Mouse (Mus musculus) cerebellum, adult (tissue): Measurements from ENCODE around the gene Taf15.
"Not testable (repeated sequence)": the region's sequence is repeated elsewhere in the genome, so short reads cannot be mapped to it uniquely, and the experiment has no call there.

ENCODE experiments used
- ATAC-seq: cut with Nextera tagmentation; 2 replicates; pipeline ENCODE4 v1.9.2; 2017; ENCODE audit warnings: mild to moderate bottlenecking, moderate library complexity, mixed read lengths; ENCODE audit not compliant: insufficient number of reproducible peaks, low FRiP score, low TSS enrichment

The Taf15 gene

DNA sequence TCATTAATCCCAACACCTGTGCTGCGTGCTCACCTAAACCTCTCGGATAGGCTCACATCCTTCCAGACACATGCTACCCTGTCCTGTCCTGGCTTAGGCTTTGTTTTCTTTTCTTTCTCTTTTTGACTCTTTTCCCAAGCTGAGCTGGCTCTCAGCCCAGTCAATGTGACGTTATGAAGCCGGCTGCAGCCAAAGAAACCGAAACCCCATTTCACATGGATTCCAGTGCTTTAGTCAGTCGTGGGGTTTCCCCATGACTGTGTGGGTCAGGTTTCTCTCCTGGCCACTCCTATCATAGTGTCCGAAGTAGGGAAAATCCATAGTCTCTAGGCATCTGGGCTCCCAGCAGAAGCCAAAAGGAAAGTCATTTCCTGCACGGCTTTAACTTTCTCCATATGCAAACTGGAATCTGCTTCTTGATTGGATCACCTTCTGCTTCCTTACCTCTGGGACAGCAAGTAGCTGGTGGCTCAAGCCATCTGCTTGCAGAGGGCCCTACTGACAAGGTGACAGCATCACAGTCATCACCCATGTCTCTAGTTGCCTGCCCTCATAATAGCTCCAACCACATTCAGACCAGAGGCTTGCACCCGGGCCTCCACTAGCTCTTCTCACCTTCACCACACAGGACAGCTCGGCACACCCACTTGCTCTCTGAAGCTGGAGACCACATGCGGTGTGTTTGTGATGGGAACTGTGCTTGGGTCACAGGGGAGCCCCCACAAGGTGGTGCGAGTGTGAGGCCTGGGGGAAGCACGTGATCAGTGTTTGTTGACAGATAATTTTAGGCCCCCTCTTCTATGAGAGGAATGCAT, 61.9 kb downstream of the Taf15 start:
- no peak for ATAC-seq

- ATAC-seq = no peak
Measured at GRCm38 (mm10) chr11:83536831-83537230, 63.9 kb downstream of the Taf15 start.

GRCm38 (mm10) chr11:83538705-83539314, 65.9 kb downstream of the Taf15 start:
- ATAC-seq = no peak

GRCm38 (mm10) chr11:83540931-83541330, 68.0 kb downstream of the Taf15 start:
- ATAC-seq = no peak

DNA sequence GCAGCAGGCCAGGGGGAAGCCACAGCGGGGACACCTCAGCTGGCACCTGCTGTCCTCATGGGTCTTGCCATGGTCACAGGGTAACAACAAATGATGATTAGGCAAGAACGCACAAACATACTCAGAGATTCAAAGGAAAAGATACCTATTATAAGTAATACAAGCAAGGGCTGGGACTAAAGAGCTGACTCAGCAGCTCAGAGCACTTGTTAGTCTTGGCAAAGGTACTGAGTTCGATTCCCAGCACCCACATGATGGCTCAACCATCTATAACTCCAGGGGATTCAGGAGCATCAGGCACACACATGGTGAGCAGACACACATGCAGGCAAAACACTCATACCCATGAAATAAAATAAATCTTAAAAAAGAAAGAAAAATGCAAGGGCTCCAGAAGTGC, 68.5 kb downstream of the Taf15 start:
- ATAC-seq = no peak

- ATAC-seq = no peak
Measured at GRCm38 (mm10) chr11:83544214-83544613, 71.3 kb downstream of the Taf15 start.

DNA sequence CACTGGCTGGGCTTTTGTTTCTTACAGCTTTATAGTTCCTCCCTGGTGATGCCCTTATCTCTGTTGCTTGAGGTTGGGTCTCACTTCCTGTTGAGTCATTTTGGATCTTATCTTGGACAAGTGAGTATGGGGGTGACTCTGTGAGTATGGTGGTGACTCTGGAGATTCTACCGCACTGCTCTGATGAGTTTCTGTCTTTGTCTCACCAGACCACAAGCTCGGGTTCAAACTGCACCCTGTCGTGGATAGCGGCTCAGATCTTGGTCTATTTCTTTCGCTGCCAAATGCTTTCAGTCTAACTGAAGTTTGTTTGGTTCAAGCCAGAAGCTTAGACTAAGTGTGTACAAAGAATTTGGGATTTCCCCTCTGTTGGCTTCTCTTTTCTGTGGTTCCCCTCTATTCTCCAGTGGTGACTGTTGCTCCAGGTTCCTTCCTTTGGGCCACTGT, 77.3 kb downstream of the Taf15 start:
- no peak for ATAC-seq

DNA sequence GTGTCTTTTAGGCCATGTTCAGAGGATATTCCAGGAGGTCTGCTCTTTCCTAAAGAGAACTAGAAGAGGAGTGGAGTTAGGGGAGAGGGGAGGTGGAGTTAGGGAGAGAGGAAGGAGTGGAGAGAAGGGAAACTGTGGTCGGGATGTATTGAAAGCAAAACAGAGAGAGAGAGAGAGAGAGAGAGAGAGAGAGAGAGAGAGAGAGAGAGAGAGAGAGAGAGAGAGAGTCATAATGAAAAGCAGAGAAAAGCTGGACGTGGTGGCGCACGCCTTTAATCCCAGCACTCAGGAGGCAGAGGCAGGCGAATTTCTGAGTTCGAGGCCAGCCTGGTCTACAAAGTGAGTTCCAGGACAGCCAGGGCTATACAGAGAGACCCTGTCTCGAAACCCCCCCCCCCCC, 78.2 kb downstream of the Taf15 start:
- not testable (repeated sequence) for ATAC-seq

DNA sequence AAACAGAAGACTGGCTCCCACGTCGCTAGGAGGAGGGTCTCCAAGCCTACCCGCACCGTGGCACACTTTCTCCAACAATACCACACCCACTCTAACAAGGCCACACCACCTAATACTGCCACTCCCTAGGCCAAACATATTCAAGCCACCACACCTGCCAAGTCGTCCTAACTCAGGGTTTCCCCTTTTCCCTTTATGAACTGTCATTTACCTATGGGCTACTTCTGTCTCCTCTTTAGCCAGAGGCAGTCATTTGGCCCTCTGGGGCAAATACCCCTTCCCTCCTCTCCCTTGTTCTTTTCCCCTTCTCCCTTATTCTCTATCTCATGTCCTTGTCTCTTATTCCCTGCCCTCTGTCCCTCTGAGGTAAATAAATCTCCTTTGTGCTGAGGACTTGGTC, 78.8 kb downstream of the Taf15 start:
- no peak for ATAC-seq
